Mouse (Mus musculus) neutrophil, adult 59 days (primary cell): Measurements from ENCODE around the gene Omp. TPM values are rescaled to one million over a fixed set of nuclear protein-coding genes. Genes with fewer than 3 reads are reported as not detected.

Source experiments
- total RNA-seq, 2 experiments: library from RNA; stranded (reverse); gene quantifications; 1 replicate in 1 of 2; 2 replicates in 1 of 2; pipeline ENCODE4 v1.2.4; 2023

Omp gene
- total RNA-seq = not detected

DNA sequence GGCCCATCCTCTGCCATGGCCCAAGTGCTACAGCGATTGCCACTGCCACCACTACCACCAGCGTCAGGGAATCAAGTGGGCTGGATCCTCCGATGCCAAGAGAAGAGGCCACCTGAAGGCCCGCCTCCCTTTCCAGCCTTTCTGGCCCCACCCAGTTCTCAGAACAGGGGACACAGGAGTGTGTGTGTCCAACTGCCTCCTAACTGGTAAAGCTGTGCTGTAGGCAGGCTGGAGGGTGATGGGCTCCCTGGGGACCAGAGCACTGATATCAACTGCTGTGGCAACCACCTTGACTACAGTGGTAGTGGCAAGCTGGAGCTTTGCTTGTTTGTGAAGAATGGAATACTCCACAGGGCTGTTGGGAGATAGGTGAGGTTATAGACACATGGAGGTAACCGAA, at the start of gene Omp:
Gene Omp (minus strand): TSS at position 101 of the 400 bp plus-strand sequence.

GRCm38 (mm10) chr7:98177929-98178559, 32.7 kb upstream of the Omp start, which contains the start of gene Capn5:
Capn5 (minus strand) TSS chr7:98178274.

DNA sequence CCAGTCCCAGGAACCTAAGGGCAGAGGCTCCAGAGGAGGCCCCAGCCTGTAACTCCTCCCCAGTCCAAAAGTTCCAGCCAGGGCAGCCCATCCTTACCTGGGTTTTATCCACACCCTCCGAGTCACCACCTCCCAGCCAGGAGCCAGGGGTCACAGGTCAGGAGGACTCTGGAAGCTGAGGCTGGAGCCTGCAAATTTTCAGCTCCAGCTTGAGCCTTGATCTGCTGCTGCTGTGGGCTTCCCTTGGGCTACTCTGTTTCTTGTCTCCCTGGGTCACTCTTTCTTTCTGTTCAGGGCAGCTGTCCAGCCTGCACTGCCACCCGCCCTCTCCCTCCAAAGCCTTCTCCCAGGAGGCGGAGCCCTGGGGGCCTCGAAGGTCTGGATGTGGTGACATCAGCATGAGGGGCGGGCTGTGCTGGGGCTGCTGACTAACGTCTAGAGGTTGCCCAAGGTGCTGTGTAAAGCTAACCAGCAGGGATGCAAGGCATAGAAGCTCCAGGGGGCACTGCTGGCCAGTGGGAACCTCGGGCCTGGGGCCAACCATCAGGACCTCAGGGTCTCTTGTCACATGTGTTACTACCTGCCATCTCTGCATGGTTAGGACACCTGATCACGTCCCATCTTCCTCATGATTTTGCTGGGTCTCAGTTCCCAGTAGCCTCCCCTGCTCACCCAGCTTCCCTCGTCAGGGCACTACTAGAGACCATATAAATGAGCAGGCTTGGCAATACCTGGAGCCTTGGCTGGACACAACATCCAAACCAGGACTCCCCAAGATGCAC, 25.9 kb downstream of the Omp start, which contains the start of gene Myo7a:
Gene Myo7a (minus strand): TSS at position 346 of the 782 bp plus-strand sequence.

Other genes with a start within 250 kb of the Omp start
- not detected for gene Gdpd4, start 225.5 kb downstream of the Omp start, total RNA-seq
- 10 to 100 TPM; 15.4 to 17.5 TPM for gene Myo7a, start 26.0 kb downstream of the Omp start, total RNA-seq
- gene Capn5, start 32.8 kb upstream of the Omp start, total RNA-seq = 1 to 10 TPM; 1.3 to 3.0 TPM
- under 1 TPM; 0.24 to 0.77 TPM for gene B3gnt6, start 54.0 kb upstream of the Omp start, total RNA-seq
- 10 to 100 TPM; 29.9 to 34.7 TPM for gene Acer3, start 175.7 kb upstream of the Omp start, total RNA-seq
- gene Tsku, start 215.8 kb upstream of the Omp start, total RNA-seq = not detected